Mouse (Mus musculus): ENCODE results near the gene Gcnt4.

The Gcnt4 gene

DNA sequence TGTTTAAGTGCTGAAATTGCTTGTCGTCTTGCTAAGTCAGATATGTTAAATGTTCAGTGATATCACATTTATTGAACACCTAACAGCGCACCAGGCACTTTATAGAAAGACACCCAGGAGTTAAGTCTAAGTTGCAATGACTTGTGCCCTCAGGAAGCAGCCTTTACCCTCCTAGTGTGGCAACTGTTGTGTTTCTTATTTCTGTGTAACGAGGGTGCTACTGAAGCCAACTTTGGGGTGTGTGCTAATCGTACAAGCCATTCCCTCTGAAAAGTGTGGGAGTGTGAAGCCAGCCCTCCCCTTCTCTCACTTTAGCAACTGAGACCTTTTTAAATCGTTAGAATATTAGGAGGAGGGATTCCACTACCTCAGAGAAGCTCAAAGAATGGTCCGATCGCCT is 23.2 kb downstream of the Gcnt4 start:
- DNase-seq (ENCODE audit: low read depth, low spot score) = no peak

DNA sequence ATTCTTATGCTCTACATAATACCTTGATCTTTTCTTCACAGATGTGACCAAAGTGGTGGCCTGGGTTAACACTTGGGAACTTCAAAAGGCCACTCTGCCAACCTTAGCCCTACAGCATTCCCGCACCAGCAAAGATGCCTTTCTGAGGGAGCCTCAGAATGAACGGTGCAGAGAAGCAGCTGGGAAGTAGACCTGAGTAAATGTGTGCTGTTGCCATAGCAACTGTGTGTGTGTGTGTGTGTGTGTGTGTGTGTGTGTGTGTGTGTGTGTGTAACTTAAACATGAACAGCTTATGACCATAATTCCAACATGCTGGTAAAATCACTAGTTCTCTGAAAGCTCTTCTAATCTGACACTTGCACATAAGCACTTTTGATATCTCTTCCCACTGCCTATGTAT is 27.4 kb downstream of the Gcnt4 start:
- no peak for DNase-seq (ENCODE audit: low read depth, low spot score)

DNA sequence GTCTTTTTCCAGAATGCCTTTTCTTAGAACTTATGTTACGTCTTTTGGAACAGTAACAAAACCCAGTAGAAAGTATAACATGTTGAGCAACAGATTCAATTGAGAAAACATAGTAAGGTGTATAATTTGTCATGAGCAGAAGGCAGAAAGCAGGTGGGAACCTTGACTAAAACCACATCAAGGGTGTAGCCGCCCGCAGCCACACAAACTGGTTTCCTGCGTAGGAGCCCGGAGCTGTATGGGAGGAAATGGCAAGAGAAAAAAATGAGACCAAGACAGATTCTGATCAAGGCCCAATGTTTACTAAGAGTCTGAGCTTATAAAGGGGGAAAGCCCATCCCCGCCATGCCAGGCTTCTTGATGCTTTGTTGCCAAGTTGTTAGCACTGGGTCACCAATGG is 32.0 kb downstream of the Gcnt4 start:
- peak; percentile 91 for DNase-seq (ENCODE audit: low read depth, low spot score)

DNA sequence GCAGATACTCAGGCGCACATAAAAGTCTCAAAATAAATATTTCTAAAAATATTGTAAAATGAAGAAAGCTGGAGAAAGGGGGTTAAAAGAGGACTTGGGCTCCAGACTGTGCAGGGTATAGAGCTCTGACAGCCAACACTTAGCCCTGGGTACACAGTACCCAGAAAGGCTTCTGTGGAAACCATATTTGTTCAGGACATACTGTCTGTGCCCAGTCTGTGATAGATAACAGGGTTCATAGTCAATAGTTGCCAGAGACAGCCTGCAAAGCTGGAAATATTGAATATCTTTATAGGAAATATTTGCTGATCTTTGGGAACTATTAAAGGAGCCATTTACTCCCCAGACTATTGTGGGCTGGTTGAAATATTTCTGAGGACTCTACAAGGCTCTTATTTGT is 35.5 kb downstream of the Gcnt4 start:
- DNase-seq (ENCODE audit: low read depth, low spot score) = no peak

DNA sequence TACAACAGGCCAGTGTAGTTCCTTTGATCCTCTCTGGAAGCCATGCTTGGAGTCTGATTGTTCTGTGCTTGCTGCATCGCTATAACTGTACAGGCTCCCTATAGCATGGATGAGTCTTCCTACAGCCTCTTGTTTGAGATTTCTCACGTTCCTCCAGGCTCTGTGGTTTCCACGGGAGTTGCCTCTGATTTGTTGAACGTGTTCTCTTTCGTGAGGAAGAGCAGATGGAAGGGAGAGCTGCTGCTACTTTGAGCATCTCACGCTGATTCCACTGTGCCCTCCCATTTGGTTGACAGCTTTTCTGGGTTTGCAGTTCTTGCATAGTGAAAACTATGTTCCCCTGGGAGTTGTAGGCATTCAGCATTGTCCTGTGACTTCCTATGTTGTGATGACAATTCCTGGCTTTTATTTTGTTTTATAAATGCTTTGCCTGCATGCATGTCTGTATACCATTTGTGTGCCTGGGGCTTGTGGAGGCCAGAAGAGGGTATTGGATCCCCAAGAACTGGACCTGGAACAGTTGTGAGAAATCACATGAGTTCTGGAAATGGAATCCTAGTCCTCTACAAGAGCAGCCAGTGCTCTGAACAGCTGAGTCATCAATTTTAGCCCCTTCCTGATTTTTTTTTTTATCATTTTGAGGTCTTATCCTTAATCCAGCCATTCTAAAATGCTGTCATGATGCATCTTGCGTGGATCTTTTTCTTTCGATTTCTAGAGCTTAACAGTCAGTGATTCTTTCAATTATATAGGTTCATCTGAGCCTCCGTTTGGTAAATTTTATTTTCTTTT is 37.1 kb downstream of the Gcnt4 start:
- no peak for DNase-seq (ENCODE audit: low read depth, low spot score)

DNA sequence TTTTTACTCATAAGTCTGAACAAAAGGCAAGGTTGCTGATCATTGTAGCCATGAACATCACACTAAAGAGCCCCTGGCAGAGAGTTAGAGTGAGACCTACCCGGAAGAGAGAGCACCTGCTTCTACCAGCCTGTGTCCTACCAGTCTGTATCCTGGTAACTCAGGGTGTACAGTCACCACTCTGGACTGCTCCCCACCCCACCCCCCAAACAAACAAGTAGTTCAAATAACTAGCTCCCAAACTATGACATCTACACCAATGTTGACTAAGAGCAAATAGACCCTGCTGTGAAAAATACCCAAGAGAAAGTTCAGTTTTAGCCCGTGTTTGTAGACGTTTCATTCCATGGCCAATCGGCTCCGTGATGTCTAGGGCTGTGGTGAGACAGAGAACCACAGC is 38.3 kb downstream of the Gcnt4 start:
- no peak for DNase-seq (ENCODE audit: low read depth, low spot score)

DNA sequence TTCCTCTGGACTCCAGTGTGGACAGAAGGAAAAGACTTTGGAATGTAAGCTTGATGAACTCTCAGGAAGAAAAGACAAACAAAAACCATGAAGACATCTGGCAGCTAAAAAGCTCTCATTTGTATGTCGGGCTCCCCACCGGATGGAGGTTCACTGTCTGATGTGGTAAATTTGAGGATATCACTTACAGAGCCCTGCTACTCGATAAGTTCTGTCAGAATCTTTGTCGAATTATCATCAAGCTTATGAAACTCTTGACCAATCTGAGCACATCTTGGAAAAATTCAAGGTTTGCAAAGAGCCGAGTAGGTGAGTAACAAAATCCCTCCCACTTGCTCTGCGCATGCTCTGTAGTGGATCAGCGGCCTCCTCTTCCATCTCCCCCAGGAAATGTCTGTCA is 40.5 kb downstream of the Gcnt4 start:
- DNase-seq (ENCODE audit: low read depth, low spot score) = peak; percentile 60

DNA sequence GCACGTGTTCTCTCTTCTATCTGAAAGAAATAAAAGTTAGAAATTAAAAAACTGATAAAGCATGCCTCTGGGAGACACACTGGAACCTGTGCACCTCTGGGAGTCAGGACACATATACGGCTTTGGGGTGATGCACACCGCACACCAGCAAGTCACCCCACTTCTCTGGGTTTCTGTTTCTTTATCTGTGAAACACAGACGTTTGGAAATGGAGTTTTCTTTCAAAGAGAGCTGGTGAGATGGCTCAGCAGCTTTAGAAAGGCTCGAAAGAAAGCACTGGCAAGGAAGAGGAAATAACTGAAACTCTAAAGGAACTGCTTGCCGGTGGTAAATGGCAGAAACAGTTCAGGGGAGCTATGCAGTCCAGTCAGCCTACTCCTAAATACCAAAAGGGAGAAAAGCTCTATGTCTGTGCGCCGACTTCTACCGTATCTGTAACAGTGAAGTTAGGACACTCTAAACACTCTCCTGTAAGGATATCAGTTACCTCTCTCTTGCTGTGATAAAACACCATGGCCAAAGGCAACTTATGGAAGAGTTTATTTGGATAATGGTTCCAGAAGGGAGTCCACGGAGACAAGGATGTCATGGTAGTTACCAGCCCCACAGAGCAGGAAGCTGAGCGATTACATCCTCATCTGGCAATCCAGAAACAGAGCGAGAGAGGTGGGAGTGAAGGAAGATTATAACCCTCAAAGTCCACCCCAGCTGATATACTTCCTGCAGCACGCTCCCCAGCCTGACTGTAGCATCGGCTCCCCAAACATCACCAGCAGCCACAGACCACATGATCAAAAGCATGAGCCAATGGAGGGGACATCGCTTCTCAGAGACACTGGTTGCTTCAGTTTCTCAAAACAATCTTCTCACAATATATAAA is 42.0 kb downstream of the Gcnt4 start:
- DNase-seq (ENCODE audit: low read depth, low spot score) = no peak

DNA sequence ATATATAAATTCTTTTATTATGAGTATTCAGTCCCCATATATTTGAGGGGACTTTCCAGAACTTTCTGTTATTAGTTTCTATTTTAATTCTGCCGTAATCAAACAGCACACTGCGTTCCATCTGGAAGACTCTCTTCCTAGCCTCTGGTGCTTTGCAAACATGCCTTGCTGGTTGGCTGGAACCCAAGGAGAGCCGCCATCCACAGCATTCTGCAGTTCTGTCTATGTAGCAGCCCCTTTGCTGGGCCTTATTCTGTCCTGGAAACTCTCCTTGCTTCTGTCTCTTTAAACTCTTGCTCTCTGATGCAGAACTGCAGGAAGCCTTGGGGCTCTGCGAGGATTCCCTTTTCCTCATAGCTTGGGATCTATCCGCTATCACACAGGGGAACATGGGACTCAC is 42.6 kb downstream of the Gcnt4 start:
- DNase-seq (ENCODE audit: low read depth, low spot score) = no peak

DNA sequence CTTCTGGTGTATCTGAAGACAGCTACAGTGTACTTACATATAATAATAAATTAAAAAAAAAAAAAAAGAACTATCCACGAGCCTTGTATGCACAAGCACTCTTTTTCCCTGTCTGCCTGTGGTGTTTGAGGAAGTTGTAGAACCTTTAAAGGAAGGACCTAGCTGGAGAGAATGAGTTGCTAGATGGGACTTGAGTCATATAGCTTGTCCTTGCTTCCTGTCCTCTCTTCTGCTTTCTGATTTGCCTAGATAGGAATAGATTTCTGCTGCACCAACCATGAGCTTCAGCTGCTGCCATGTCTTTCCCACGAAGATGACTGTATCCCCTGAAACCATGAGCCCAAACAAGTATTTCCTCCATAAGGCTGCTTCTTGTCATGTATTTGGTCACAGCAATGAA is 43.3 kb downstream of the Gcnt4 start:
- DNase-seq (ENCODE audit: low read depth, low spot score) = no peak

DNA sequence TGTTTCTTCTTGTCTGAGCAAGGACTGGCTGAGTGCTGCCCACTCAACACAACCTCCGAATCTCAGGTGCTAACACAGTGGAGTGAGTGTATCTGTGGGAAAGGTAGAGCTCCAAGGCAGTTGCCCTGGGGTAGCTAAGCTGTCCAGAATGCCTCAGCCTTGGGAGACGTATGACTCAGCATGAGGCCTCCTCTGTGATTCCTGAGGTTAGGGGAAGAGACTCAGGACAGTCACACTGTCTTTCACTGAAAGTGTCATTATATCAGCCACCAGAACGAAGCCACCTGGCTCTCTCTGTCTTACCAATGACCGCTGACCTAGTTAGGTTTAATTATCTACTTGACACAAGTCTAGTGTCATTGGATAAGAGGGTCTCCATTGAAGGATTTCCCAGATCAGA is 46.6 kb downstream of the Gcnt4 start:
- DNase-seq (ENCODE audit: low read depth, low spot score) = no peak

DNA sequence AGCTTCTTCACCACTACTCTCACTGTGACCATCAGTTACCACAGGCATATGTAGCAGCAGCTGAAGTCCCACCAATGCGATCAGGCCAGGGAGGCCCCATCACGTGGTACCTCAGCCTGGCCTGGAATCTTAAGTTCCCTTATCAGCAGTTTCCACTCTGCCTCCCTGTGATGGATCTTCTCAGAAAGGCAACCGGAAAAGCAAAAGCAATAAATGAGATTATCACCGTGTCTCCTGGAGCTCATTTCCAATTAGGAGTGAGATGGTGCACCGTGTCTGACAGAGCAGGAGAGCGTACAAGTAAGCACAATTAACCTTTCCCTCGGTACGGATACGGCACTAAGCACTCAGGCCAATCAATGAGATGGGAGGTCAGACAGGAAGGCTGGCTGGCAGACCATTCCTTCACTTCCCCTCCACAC is 47.4 kb downstream of the Gcnt4 start:
- DNase-seq (ENCODE audit: low read depth, low spot score) = no peak

DNA sequence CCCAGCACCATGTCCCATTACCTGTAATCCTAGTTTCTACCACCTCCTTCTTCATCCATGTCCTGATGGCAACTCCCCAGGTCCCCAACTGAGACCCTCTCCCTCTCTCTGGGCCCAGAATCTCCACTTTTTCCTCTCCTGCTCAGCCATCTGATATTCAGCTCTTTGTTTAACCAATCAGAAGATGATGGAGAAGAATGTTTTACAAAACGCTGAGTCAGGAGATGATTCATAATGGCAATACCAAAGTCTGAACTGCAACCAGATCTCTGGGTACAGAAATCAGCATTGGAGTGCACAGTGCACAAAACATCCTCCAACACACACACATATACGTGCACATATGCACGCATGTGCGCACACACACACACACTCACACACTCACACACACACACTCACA is 48.8 kb downstream of the Gcnt4 start:
- no peak for DNase-seq (ENCODE audit: low read depth, low spot score)

DNA sequence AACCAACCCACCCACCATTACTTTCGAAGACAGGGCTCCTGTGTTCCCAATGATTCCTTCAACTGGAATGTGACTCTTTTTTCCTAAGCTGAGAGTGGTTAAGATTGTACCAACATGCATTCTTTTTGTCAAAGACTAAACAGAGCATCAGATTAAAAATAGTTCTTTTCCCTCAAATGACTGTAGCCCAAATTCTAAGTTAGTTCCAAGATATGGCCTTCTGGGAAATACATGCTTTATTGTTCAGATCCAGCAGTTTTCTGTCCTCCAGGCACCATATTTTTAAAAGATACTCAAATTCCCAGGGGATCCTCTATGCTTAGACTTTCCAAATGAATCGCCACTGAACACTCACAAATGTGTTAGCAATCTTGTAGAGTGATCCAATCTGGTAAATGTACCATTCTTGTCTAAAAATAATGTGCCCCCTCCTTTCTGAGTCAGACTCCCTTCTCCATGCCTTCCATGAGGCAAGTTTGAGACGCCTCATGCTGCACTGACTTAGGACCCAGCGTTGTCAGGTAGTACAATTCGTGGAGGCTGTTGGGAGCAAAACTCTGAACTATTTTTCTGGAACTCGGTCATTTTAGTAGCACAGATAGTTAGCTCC is 52.6 kb downstream of the Gcnt4 start:
- DNase-seq (ENCODE audit: low read depth, low spot score) = no peak

DNA sequence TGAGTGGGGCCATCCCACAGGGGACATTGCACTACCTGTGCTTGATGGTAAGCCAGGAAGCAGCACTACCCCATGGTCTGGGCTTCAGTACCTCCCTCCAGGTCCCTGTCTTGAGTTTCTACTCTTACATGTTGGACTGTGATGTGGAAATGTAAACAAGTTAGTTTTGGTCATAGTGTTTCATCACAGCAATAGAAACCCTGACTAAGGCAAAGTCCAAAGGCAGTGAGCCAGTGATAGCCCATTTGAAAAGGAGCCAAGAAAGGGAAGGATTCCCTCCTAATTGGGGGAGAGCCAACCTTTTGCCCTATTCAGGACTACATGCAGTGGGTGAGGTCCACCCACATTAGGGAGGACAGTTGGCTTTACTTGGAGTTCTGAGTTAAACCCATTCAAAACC is 56.1 kb downstream of the Gcnt4 start:
- DNase-seq (ENCODE audit: low read depth, low spot score) = no peak

DNA sequence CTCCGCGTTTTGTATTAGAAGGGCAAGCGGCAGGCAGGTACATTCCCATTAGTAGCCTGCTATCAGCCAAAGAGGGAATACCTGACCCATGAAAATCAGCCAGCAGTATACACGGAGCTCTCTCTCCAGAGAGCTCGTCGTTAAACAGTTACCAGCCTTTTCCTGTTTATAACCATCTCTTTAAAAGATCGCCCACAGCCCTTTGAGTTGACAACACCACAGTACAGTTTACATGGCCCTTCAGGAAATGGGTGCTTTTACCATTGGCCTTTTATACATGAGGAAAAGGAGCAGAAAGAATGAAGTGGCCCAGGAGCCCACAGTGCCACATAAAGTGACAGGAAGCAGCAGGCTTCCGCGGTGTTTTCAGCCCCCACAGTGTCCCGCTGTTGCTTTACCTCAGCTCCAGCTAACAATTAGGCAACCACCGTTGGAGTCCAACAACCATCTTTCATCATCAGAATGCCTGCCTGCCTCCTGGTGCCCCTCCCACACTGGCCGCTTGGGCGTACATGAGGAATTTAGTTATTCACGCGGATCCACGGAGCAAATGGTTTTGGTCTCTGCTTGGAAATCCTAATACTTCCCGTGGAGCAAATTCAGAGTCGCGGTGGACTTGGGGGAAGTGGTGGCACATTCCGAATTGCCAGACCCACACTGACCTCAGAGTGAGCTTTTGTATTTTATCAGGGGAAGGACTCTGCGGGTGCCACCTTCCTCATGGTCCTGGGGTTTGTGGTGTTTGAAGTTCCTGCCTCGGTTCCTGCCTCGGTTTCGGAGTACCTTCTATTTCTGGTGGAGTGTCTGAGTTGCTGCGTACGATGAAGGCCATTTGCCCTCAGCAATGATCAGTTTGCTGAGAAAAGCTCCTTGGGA is 59.0 kb downstream of the Gcnt4 start:
- DNase-seq (ENCODE audit: low read depth, low spot score) = peak; percentile 40

DNA sequence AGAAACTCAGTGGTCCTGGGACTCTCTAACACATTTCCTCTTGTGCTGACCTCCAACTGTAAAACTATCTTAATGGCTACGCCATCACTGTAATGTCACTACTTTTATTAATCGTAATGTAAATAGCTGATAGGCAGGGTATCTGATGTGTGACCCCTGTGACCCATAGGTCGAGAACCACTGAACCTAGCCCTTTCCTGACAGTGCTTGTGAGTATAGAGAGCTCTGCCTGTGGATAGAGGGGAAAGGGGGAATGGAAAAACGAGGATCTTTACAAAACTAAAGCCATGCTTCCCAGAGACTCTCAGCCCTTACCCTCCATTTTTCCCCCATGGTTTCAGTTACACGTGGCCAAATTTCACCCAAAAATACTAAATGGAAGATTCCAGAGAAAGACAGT is 60.2 kb downstream of the Gcnt4 start:
- DNase-seq (ENCODE audit: low read depth, low spot score) = no peak

DNA sequence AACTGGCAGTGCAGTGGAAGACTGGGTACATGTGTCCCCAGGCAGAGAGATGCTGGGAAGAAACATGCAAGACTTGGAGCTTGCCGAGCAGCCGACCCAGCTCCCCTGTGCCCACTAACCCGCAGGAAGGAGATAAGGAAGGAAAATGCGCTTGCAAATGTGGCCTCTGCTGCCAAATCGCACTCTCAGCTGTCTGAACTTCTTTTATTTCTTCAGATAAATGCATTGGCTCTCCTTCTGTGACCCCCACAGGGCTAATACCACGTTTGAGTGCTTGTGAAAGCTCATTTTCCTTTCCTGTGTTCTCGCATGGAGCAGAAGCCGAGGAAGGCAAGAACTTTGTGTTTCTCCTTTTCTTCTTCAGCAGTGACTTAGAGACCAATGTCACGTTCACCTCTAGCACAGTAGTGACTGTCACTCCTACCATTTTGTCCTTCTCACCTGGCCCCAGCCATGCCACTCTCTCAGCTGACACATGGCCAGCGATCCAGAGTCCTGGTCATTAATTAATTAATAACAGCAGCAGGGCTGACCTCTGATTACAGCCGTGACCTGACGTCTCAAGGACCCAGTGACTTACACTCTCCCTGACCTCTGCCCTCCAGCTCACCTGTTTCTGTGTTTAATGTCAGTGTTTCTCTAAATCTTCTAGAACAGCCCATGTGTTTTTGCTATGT is 61.2 kb downstream of the Gcnt4 start:
- no peak for DNase-seq (ENCODE audit: low read depth, low spot score)

DNA sequence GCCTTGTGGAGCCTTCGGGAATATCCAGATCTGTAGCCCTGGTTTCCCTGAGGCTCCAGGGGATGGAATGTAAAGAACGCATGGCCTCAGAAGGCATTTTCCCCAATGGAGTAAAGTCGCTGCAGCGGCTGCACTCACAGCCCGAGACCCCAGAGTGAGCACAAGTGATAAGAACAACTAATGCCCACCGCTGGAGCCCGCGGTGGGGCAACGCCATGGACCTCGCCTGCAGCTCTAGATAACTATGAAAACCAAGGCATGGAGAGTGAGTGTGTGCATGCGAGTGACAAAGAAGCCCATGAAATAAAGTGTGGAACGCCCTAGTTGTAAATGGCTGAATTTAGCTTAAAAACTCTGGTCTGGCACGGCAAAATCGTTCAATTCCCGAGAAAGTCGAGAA is 64.6 kb downstream of the Gcnt4 start:
- DNase-seq (ENCODE audit: low read depth, low spot score) = no peak

DNA sequence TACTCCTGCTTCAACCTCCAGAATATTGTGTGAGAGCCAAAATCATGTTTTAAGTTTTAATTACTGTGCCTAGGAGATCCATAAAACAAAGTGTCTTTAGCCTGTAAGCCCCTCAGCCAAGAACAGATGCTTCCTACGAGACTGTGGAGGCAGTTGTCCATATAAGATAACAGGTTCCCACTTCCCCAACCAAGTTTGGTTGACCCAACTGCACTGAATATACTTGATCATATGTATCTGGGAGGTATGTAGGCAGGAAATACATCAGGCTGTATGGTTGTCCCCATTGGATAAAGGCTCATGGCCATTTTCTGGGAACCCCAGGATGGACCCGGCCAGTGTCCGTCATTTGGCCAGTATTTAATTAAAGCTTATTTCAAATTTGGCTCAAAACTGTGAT is 65.6 kb downstream of the Gcnt4 start:
- DNase-seq (ENCODE audit: low read depth, low spot score) = no peak
